Mouse (Mus musculus) spleen, postnatal 36 days (tissue): ENCODE results near the gene Nudt2.
A peak's percentile ranks its signal among the peaks of the same experiment; 100 is the strongest.

ENCODE experiments used
- DNase-seq, 2 experiments: peaks; one replicate each; pipeline ENCODE4 v3.0.0; 2022; ENCODE audit warnings: low spot score in 2 of 2, mixed read lengths in 1 of 2

The Nudt2 gene

DNA sequence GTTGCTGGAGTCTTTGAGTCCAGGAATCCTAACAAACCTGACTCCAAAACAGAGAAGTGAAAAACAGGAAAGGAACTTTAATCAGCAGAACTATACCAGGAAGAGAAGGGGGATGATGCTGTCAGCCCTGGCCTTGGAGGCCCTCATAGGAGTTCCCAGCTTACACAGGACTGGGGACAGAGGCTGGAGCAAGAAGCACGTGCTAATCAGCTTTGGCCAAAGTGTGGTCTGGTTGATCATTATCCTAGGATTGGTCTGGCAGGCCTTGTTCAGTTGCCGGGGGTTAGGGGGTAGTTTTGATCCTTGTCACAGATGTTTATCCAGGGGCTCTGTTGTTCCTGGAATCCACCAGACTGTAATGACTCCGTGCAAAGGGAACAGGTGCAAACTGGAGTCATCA is 29.4 kb downstream of the Nudt2 start:
- DNase-seq, result no peak

DNA sequence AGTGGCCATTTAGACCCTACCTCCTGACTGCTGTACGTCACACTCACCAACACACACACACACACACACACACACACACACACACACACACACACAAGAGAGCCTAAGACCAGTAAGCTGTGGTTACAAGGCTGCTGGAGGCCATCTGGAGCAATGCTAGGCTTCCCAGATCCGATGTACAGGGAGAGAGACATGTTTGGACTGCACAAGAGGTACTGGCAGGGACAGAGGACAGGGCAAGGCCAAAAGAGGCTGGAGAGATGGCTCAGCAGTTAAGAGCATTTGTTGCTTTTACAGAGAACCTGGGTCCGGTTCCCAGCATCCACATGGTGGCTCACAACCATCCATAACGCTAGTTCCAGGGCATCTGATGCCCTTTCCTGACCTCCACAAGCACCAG is 30.1 kb downstream of the Nudt2 start:
- DNase-seq, result no peak

DNA sequence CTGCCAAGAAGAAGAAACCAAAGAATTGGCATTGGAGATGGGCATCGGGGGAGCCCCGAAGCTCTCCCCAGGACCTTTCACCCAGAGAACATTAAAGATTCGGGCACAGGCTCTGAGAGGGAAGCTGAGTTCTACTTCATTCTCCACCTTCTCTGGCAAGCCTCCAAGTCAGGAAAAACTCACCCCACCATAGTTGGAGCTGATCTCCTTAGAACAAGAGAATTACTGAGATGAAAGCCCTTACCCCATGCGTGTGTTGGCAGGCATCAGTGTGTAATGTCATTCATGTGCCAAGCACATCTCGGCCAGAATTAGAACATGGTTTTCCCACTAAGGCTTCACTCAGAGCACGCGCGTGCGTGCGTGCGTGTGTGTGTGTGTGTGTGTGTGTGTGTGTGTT is 30.9 kb downstream of the Nudt2 start:
- DNase-seq, result no peak

DNA sequence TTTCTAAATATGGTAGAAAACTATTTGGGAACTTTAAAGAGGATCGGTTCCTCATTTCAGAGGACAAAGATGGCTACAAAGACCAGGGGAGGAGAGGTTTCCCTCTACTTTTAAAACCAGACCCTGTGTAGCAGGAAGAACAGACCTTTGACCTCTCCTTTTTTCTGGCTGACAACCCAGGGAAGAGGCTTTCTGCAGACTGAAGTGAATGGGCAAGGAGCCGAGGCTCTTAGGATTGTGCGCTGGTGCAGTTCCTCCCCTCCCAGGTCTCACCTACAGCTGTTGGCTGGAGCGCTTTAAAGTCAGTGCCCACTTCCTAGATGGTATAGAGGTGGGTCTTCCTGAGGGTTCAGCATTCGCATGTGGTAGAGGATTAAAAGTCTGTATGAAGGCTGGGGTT is 32.1 kb downstream of the Nudt2 start:
- no peak for DNase-seq

DNA sequence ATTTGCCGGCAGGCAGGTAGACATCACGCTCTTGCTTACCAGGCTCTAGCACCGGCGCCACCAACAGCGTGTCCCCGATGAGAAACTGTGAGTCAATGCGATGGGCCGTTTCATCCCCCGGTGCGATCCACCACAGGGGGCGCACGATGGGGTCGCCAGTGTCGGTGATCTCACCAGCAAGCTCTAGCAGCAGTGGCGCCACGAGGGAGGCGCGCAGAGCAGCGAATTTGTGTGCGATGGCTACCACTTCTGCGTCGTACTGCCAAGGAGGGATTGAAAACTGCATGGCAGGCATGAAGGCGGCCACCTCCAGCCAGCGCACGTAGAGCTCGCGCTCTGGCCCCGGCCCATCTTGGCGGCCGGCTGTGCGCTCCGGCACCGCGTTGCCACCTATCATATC is 32.6 kb downstream of the Nudt2 start:
- no peak for DNase-seq

DNA sequence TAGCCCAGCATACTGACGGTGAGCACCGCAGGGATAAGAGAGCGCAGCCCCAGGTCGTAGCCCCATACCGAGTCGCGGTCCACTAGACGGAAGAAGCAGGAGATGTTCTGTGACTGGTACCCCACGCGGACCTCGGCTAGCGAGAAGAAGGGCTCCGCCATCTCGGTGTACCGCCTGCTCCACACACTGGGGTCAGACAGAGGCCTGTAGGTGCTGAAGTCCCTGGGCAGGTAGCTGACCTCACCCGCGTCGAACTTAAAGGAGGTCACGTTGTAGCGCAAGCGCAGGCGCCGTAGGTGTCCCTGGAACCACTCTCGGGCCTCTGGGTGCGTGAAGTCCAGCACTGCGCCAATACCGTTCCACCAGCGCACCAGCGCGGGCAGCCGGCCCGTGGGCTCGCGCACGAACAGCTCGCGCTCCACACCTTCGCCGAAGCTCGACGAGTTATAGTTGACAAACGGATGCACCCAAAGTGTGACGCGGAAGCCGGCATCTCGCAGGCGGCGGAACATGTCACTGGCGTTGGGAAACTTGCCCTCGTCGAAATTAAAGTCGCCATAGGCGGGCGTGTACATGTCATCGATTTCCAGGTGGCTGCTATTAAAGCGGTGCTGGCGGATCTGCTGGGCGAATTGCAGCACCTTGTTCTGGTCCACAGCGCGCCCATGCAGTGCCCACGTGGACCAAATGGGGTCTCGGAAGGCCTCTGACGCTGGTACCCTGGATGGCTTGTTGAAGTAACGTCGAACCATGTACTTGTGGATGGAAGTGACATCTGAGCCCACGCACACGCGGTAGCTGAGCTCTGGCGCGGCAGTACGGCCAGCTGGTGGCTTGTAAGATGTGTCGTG is 33.3 kb downstream of the Nudt2 start:
- no peak for DNase-seq

DNA sequence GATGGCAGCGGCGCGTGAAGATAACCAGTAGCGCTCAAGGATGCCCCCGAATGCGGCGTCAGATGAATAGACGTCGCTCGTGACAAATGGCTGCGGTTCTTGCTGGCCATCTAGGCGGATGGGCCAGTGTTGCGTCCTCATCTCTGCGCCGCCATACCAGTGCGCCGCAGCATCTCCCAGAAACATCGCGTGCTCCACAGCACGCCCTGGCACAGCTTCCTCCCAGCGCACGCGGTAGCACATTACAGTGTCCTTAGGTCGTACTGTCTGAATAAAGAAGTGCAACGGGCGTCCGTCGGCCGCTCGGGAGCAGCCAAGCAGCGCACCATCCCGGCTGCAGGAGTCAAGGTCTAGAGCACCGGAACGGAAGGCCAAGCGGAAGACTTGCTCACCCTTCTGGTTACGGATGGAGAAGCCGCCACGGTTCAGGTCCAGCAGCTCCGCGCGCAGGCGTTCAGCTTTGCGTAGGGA is 34.0 kb downstream of the Nudt2 start:
- DNase-seq, result no peak

DNA sequence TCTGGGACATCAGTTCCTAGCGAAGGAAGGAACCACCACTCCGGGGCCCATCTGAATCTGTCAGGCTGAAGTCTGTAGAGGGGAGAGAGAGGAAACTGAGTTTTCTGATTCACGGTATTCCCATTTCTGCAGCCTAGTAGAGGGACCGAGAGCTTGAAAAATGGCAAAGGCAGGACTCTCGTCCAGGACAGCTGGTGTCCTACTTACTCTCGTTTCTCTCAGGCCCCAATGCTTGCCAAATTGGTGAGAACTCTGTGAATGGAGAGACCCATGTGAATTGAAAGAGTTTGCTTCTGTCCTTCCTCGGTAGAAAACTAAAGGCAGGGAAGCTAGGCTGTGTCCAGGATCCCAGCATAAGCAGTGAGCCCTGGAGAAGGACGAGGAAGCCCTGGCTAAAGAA is 34.7 kb downstream of the Nudt2 start:
- no peak for DNase-seq

DNA sequence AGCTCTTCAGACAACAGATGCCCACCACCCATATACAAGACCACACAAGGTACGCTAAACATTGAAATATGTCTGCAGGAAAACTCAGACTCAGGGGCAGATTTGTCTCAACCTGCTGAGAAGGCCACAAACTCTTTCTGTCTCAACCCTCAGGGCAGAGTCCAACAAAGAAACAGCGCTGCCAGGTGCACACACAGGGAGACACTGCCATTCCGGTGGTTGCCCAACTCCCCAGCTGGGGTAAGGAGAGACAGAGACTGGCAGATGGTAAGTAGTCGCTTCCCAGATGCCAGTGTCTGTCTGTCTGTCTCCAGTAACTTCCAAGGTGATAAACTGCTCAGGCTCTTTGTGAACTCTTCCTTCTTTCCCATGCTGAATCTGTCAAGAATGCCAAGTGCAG is 35.8 kb downstream of the Nudt2 start:
- DNase-seq, result no peak

DNA sequence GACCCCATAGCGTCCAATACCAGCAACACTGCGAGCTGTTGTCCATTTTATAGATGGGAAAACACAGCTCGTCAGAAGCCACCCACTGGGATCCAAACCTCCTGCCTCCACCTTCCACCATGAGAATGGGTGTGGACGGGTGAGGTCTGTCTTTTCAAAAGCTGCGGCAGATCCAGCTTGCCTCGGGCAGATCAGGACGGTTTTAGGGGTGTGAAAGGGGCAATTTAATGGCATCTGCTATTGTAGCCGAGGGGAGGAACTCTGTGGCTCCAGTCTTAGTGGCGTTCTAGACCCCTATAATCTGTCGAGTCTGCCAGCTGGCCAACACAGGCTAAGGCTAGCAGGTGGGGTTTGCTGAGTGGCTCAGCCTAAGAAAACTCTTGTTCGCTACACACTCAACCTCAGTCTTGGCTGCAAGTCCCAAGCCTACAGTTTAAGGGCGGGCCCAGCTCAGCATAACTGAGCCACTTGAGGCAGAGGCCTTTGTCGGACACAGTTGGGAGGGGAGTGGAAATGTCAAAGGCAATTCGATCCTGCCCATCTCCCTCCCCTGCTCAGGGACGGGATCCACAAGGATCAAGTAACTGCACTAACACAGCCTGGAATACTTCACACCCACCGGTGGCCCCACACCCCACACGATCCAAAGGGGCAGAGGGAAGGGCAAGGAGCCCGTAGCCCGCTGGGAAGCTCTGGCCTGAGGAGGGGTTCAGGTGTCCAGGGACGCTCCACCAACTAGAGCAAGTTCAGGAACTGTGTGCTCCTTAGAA is 37.4 kb downstream of the Nudt2 start:
- DNase-seq, result no peak

DNA sequence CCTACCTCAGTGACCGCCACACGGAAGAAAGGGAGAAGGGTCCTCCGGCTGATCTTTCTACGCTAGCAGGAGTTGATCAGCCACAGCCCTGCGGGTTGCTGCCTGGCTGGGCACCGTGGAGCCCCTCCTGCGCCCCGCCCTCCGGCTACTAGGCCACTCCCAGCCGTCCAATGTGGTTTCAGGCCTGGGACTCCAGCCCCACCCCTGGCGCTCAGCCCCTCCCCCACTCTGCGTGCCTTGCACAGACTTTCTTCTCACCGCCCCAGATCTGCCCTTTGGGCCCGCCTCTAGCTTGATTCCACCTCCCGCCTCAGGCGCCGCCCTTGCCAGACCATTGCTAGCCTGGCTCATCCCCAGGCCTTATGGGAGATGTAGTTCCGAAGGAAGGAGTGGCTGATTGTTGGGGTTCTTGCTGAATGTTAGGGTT is 38.0 kb downstream of the Nudt2 start, which contains the start of gene AI464131:
TSS of gene AI464131 (minus strand) at position 91 of the 427 bp plus-strand sequence.
- peak; percentile 78 for DNase-seq

DNA sequence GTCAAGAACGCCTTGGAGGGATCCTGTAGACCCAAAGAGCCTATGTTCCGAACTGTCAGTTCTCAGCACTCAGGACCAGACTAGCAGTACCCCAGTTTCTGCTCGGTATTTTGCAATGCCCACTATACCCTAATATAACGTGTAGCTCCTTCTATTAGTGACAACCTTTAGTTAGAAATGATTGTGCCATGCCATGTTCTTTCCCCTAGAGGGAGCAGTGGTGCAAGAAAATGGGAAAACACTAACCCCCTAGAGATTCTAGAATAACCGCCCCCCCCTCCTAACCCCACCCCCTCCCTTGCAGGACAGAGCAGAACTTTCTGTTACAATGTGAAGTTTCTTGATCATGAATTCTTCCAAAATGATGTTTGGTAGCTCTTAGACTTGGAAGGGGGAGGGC is 39.4 kb downstream of the Nudt2 start:
- DNase-seq, result no peak

DNA sequence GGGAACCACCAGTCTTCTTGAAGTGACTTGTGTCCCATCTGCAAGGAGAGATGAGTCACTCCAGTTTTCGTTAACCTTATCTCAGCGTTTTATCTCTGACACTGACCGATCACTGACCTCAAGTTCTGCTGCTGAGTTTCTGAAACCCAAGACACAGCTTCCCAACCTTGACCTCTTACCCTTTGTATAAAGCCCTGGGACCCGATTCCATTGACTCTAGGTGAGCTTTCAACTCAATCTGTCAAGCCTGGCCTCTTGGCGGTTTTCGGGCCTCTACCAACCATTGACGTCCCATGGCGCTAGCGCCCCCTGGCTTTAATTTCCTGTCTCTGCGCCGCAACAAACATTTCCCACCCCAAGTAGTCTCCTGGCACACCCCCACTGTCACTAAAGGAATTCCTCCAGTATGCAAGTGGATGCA is 40.2 kb downstream of the Nudt2 start:
- no peak for DNase-seq

DNA sequence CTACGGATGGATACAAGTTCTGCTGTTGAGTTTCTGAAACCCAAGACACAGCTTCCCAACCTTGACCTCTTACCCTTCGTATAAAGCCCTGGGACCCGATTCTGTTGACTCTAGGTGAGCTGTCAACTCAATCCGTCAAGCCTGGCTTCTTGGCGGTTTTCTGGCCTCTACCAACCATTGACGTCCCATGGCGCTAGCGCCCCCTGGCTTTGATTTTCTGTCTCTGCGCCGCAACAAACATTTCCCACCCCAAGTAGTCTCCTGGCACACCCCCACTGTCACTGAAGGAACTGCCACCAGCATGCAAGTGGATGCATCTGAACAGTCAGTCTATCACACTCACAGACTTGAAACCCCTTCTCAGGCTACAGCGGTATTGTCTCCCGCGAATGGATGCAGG is 41.2 kb downstream of the Nudt2 start:
- peak; percentile 14 to 18 for DNase-seq

DNA sequence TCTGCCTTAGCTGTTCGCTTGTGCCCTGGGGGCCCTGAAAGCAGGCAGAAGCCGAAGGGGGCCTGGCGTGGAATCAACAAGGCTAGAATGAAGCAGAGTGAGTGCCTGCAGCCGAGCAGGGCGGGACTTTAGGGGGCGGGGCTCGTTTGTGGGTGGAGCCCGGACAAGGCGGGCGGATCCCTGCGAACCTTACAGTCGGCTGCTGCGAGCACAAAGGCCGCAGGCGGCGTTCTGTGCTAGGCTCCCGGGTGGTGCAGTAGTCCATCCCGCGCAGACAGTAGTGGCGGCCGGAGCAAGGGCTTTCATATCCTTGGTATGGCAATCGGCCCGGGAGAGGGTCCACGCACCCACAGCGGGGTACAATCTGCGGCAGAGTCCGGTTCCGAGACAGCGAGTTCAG is 42.0 kb downstream of the Nudt2 start:
- DNase-seq, result peak; percentile 57 to 62

DNA sequence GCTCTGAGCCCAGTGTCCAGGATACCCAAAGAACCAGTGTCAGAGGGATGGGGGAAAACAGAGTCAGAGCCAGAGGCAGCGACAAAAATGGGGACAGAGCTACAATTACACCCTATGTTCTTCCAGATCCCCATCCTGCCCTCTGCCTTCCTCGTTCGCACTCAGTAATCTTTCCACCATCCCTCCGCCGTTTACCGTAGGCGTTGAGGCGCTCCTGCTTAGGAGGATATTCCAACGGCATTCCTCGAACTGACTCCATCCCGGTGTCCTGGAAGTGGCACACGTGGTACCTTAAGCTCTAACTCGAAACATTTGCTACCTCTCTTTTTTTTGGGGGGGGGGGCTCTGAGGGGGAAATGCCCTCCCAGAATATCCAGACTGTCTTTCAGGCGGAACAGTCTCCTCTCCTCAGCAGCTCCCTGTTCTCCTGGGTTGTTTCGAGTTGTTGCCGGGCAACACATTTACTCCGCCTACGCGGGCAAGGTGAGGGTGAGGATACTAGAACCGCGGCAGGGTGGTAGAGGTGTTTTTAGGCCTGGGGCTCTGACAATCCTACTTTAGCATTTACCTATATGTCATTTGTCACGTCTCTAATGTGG is 42.5 kb downstream of the Nudt2 start:
- no peak for DNase-seq

DNA sequence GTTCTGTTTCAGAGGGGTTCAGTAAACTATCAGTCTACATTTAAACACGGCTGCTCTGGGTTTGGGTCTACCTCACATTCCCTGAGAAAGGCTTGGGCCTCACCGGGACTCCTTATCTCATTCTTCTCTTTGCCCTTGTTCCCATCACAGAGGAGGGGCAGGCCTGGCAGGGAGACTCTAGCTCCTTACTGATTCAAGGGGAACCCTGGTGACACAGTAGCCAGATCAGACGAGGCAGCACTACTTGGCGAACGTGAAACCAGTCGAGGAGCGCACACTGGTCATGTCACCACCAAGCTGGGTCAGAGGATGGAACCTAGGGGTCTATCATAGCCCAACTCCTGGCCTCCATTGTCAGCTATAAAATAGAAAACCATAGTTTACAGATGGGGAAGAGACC is 43.0 kb downstream of the Nudt2 start:
- no peak for DNase-seq

DNA sequence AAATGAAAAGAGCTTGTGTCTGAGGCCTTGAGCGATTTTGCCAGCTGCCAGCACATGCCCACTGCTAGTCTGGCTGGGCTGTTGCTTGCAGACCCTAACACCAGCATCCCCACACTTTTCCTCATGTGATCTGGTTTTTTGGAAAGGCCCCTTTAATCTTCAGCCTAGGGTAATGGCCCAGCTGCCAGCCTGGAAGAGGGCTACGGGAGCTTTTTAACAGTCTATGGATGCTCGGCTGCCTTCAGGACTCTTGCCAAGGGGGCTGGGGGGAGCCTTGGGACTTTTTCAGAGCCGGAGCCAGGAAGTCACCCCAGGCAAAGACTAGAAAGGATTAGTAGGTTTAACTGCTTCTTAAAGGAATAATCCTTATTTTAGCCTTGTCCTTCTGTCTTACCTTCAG is 48.4 kb downstream of the Nudt2 start:
- DNase-seq, result no peak

DNA sequence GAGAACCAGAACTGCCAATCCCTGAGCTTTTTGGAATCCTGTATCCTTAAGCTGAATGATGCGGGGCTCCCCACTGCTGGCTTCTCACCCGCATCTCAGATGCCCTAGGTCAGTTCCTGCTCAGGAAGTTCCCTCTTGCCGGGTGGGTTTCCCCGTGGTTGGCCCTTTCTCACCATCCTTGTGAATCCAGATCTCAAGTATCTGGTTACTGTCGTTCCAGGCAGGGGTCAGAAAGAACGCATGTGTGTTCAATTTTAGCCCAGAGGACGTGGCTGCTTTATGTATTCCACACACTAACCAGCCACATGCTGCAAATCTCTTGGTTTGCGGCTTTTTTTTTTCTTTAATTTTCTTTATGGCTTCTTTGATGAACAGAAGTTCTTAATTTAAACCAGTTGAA is 48.8 kb downstream of the Nudt2 start:
- no peak for DNase-seq

DNA sequence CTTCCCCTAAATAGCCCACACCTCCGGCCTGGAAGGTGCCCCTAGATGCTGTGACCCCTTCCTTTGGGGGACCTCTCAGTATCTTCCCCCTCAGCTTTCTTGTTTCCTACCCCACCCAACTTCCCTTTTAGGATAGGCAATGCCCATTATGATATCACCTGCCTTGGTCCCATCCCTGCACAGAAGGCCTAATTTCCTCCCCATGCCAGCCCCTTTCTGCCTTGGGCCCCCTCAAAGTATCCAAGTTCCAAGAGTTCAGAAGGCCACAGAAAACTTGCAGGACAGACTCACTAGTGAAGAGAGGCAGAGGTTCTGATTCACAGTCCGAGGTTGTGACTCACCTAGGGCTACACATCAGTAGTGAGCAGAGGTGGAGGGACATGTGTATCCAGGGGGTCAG is 52.3 kb downstream of the Nudt2 start, which contains the start of gene 1110017D15Rik:
TSS of gene 1110017D15Rik (minus strand) at position 101 of the 400 bp plus-strand sequence.
- DNase-seq, result no peak

DNA sequence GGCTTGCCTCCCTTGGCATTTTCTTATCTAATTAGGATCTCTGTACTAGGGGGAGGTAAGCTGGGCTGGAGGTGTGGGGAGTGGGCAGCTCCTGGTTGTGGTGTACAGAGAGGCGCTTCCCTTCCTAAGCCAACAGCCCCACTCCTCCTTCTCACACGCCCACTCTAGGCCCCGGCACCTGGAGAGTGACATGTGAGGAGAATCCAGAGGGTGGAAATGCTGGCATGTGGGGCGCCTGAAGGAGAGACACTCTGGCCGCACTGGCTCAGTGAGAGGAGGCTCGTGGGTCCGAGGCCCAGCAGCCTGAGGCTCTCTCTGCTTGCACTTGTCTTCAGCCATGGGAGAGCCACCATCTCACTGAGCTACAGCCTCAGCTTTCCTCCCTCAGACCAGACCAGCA is 53.4 kb downstream of the Nudt2 start:
- no peak for DNase-seq

DNA sequence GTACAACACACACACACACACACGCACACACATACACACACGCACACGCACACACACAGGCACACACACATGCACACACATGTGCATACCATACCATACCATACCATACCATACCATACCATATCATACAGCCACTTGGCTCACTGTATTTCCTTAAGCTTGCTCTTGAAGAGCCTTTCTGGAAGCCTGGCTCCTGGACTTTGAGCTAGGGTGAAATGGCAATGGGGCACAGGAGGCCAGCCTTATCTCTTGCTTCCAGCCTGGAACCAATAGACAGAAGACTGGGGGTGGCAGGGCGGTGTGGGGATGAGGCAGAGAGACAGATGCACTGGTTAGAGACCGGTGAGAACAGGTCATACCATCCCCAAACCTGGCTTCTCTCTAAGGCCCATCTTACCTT is 54.2 kb downstream of the Nudt2 start:
- no peak for DNase-seq
